Mouse (Mus musculus): ENCODE measurements around the gene Iars2. TPM values are rescaled to one million over a fixed set of nuclear protein-coding genes. Genes with fewer than 3 reads are reported as not detected.

Iars2 gene
- total RNA-seq, 2 experiments from 2014 or later = 80.4 to 92.5 TPM

DNA sequence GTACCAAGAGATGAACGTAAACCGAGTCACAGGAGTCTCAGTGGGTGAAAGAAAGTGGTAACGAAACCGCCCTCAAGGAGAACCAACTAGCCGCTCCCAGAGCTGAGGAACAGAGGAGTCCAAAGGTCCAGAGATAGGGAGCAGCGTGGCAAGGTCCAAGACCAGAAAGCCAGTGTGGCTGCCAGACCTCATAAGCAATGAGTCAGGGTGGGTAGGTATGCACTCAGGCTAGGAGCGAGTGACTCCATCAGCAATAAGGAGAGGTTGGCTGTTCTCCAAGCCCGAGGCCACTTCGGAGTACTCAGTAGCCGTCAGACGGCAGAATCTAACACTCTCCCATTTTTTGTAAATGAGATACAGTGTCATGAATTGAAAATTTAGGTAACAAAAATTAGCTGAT is 46.4 kb downstream of the Iars2 start:
- DNase-seq (ENCODE audit: low spot score in 2 of 2) = no peak

DNA sequence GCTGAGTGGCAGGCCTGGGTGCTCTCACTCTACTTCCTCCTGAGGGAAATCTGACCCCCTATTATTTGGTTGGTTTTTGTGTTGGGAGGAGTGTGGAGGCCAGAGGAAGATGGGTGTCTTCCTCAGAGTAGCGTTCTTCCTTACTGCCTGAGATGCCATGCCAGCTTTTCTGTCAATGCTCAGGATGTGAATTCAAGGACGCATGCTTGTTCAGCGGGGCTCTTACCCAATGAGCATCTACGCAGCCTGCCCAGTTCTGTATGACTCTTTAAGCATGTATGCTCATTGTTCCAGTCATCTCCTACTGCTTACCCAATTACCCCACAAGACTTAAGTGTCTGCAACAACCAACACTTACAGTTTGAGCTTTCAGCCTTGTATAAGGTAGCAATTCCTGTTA is 48.6 kb downstream of the Iars2 start:
- DNase-seq (ENCODE audit: low spot score in 2 of 2) = no peak

DNA sequence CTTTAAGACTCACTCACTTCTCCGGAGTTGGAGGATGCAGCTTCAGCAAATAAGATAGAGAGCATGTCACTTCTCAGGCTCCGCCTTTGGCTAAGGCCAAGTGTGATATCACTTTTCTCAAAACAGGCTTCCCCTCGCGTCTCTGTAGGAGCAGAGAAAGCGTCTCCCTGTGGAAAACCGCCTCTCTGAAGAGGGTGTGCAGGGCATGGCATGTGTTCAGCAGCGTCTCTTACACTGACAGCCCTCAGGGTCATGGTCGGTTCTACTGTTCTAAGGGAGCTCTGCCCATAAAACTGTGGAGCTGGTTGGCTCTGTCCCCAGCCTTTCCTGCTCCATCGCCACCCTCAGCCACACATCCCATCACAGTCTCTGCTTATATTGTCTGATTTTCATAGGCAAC is 49.9 kb downstream of the Iars2 start:
- no peak for DNase-seq (ENCODE audit: low spot score in 2 of 2)

DNA sequence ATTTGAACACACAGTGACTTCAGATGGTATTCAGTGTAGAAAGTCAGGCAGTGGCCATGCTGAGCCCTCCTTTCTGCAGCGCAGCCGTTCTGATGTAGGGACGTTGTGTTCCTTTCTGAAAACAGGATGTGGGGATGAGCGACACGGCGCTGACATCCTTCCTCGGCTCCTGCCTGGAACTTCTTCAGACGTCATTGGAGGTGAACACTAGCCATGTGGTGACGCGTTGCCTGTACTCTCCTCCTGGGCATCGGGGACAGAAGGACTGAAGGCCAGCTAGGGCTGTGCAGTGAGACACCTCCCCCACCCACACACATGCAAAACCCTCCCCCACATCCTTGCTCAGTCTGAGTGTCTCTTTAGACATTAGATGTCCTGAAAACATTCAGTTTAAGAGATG is 52.2 kb downstream of the Iars2 start:
- DNase-seq (ENCODE audit: low spot score in 2 of 2) = no peak

DNA sequence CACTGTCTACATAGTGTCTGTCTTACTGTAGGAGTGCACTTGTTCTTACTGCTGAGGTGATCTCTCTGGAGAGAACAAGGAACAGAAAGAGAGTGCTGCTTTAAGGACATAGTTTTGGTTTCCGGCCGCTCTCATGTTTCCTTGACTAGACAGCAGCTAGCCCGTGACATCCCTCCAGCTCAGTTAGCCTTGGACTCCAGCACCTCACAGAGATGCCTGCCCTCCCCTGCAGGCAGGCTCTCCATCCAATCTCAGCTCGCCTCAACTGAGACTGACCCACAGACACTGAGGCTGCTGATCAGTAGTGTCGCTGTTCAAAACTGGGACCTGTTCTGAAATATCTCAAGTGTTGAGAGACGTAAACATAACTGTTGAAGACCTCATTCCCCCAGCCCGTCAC is 53.2 kb downstream of the Iars2 start:
- no peak for DNase-seq (ENCODE audit: low spot score in 2 of 2)

DNA sequence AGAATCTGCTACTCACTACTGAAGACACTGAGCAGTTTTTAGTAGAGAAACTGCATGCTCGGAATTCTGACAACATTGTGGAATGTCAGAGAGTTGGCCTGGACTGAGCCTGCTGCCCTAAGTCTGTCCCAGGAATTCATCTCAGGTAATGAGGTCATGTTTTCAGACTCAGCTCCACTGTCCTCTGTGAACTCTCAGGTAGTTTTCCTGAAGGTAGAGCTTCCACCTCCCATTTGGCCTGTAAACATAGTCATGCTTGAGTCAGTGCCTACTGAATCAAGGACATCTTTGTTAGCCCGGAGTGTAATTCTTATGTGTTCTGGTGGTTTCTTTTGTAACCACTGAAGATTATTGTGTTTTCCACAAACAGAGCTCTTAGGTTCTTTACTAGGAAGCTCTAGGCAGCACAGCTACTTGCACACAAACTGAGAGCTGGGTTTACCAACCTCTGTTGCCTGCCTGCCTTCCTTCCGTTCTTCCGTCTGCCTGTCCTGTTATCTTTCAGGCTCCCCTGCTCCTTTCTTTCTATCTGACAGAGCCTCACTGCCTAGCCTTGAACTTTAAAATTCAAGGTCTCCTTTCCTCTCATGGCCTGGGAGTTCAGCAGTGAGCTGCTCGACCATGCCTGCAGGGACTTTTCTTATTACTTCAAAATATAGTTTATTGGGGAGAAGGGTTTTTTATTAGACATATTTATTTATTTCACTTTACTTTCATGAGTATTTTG is 54.2 kb downstream of the Iars2 start:
- peak in 1 of 2 experiments; percentile 40 for DNase-seq (ENCODE audit: low spot score in 2 of 2)

DNA sequence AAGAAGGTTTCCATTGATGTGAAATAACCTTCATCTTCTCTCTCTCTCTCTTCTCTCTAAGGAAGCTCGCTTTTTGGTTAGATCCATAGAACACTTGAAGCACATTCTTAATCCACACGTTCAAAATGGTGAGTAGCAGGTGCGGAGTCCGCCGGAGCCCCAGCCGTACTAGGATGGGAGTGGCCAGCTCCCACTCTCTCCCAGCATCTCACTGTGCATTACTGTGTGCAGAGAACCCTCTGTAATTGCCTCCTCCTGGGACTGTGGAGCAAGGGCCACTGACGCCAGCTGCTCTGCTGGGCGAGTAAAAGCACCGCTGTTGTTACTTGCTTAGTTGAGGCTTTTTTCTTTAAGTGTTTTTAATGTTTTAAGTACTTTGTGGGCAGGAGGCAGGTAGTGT is 57.8 kb downstream of the Iars2 start:
- DNase-seq (ENCODE audit: low spot score in 2 of 2) = no peak

DNA sequence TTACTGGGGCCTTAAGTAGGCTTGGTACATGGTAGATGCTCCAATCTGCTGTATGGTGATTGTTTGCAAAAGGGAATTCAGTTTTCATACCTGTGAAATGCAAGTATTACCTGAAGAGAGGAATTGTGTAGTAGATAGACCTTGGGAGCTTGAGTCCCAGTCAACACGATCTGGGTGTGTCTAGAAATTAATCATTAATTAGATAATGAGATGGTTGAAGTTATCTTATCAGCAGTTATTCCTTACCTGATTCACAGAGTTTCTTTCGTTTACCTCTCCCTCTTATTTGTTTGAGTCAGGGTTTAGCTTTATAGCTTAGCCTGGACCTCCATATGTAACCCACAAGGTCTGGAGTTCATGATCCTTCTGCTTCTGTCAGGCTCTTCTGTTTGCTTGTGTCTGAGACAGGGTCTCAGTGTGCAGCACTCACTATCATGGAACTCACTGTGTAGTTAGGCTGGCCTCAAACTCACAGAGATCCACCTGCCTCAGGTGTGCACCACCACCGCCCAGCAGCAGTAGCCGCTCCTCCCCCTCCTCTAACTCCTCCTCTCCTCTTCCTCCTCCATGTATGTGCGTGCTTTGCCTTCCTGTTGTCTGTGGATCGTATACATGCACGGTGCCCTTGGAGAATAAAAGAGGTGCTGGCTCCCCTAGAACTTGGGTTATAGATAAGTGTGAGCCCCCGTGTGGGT is 58.6 kb downstream of the Iars2 start:
- DNase-seq (ENCODE audit: low spot score in 2 of 2) = no peak

DNA sequence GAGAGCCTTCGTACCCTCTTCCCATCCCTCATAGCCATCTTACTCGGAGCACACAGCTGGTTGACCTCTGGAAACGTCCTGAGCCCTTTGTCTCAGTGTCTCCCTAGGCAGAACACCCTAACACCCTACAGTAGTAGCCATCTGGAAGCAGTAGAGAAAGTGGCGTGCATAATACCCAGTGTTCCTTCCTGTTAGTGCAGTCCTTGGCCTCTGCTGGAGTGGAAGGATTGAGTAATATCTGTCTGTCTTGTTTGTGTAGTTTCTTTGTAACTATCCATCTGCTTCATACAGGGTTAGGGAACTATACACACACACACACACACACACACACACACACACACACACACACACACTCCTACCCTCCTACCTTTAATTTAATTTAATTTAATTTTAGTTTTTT is 60.5 kb downstream of the Iars2 start:
- no peak for DNase-seq (ENCODE audit: low spot score in 2 of 2)

DNA sequence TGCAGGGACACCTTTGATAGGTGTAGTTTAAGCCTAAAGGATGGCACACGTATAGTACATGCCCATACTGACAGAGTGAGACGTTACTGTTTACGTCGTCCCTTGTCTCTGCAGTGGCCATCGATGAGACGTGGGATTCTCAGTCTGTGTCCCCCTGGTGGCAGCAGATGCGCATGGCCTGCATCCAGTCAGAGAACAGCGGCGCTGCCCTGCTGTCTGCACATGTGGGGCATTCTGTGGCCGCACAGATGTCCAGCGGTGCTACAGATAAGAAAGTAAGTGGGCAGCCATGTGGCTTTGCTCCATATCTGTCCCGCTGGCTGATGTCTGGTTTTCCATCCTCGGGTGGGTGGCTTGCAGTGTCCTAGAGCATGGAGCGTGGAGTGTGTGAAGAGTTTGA is 66.6 kb downstream of the Iars2 start:
- DNase-seq (ENCODE audit: low spot score in 2 of 2) = peak in 1 of 2 experiments; percentile 40

DNA sequence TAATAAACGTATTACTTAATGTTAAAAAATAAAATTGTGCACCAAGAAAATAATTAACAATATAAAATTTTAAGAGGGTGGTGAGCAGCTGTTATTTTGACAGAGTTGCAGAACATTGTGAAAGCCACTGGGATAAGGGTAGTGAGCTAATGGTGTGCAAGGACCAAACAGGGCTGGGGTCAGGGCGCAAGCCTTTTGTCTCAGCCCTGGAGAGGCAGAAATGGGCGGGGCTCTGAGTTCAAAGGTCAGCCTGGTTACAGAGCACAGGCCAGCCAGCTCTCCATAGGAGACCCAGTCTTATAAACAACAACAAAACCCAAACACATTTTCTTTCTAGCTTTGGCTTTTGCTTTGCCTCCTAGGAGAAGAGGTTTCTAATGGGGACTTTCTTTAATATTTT is 72.4 kb downstream of the Iars2 start:
- DNase-seq (ENCODE audit: low spot score in 2 of 2) = no peak

DNA sequence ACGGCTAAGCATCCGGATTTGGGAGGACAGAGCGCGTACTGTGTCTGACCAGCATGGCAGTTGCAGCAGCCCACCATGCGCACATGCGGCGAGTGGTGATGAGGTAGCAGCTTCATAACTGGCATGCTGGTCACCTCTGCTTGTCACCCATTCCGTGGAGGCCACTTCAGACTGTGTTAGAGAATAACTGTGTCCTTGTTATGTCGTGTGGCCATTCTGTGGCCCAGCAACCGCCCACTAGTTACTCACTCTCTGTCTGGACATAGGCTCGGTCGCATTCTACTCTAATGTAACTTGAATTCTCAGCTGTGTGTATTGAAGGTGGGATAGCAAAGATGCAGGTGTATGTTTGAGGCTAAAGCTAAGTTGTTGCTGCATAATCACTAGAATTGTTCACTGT is 73.9 kb downstream of the Iars2 start:
- DNase-seq (ENCODE audit: low spot score in 2 of 2) = no peak

DNA sequence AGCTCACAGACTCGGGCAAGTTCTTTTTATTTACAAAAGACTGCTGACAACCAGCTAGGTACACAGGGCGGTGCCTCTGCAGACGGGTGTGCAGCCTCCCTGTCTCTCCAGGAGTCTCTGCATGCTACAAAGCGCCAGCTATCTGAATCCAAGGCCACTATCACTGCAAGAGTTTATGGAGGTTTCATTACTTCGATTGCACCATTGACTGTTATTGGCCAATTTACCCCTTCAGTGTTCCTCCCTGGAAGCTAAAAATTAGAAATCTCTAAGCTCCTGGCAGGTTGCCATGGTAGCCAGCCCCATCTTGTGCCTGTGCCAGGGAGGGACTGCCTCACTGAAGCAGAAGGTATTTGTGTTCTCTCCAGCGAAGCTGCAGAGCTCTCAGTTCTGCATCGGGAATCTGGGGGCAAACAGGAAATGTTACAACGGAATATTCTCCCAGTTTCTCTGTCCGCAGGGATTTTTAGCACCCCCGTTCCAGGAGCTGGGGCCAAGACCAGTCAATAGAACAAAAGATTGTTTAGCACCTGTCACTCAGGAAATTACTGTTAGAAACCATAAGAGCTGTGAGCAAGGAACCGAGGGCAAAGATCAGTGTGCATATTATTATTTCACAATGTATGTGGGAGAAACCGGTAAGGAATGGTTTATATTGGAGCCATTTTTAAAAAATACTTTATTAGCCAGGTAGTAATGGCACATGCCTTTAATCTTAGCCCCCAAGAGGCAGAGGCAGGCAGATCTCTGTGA is 75.9 kb downstream of the Iars2 start:
- peak in 1 of 2 experiments; percentile 45 for DNase-seq (ENCODE audit: low spot score in 2 of 2)

DNA sequence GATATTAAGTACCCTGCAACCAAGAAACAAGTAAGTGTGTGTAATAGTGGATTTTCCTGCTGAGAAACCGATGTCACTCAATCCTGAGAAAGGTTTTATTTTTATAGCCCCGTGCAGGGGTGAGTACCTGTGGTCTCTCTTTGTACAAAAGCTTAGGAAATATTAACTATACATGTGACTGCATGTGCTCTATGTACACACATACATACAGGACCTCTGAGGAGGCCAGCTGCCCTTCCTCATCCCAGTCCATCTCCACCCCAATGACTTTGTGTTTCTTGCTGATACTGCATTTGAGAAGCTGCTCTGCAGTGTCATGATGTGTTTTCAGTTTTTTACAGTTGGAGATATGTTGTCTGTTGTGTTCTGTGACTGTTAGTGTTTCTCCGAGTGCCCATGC is 76.8 kb downstream of the Iars2 start:
- DNase-seq (ENCODE audit: low spot score in 2 of 2) = no peak

DNA sequence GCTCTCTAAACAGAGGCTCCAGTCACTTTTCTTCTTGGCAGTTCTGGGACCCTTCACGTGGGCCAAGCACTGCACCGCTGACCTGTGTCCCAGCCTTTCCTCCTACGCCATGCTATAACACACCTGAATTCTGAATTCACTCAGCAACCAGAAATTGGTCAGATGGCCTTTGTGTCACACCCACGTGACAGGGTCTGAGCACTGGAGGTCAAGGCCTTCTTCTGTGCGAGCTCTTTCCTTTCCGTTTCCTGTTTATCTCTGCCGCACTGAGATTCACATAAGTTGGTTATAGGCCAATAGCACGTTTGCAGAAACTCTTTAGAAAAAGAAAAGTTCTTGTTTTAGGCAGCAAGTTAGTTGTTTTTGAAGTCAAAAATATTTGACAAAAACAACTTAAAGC is 80.5 kb downstream of the Iars2 start:
- no peak for DNase-seq (ENCODE audit: low spot score in 2 of 2)

DNA sequence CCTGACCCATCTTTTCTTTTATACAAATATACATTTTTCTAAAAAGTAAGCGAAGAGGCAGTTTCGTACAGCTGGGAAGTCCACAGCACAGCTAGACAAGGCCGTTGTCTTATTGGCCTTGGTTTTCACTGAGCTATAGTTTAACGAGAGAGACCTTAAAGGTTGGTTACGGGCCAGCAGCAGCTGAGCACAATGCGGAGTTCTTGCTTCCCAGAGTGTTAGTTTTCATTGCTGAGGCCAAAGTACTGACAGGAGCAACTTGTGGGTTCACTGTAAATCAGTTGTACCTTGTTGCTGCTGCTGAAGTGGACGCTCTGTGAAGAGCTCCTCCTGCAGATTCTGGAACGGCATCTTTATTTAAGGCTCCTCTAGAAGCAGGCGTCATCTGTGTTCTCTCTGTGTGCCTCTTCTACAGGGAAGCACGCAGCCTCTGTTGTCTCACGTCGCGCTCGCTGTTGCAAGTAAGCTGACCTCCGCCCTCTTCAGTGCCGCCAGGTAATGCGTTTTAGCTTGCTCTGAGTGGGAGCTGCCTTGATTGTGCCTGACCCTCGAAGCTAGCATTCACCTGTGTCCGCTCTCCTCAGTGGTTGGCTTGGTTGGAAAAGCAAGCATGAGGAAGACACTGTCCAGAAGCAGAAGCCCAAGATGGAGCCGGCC is 81.6 kb downstream of the Iars2 start:
- DNase-seq (ENCODE audit: low spot score in 2 of 2) = no peak

DNA sequence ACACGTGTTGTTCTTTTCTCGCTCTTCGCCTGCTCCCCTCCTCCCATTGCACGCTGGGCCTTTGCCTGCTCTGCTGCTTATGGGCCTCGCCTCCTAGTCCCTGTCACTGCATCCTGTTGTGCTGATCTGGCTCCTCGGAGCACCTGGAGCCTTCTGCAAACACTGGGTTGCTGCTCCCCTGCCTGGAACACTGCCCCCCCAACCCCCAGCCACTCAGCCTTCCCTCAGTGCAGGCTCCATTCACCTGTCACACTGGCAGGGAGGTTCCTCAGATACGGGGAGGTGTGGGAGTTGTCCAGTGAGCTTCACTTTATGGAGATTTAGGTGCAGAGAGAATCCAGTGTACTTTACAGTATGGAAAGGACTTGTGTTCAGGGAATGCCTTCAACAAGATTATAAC is 83.7 kb downstream of the Iars2 start:
- DNase-seq (ENCODE audit: low spot score in 2 of 2) = no peak

DNA sequence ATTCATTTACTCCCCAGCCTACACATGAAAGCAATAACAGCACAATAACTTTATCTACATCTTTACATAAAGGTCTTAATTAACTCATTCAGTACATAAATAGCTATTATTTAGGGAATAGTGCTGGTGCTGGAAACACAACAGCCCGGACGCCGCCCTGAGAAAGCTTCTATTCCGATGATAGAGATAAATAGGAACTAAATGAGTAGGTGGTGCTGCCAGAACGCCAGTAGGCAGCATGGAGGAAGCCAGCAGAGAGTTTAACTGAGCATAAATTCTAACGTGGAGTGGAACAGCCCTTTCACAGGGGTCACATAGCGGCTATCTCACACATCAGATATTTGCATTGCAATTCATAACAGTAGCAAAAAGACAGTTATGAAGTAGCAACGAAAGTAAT is 86.2 kb downstream of the Iars2 start:
- DNase-seq (ENCODE audit: low spot score in 2 of 2) = no peak

DNA sequence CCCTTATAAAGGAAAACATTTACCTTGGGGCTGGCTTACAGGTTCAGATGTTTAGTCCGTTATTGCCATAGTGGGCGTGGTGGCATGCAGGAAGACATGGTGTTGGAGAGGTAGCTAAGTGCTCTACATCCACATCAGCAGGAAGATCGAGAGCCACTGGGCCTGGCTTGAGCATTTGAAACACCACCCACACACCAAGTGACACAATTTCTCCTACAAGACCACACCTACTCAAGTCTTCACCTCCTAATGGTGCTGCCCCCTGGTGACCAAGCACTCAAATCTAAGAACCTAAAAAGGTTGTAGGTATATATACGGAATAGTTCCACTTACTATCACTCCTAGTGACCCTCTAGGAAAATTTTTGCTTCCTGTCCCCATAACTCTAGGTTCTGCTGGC is 92.7 kb downstream of the Iars2 start:
- DNase-seq (ENCODE audit: low spot score in 2 of 2) = no peak

DNA sequence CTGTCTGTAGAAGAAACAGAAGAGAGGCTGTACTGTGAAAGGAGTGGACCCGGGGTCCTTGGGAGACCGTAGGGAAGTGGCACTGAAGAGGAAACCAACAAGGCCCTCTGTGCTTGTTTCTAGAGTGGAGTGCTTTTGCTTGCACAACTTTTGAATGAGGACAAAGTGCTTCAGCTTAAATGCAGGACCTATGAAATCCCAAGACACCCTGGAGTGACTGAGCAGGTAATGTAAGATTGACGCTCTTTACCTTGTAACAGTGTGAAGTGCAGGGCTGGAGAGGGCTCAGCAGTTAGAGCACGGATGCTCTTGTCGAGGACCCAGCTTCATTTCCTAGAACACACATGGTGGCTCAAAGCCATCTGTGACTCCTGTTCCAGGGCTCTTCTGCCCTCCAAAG is 93.4 kb downstream of the Iars2 start:
- no peak for DNase-seq (ENCODE audit: low spot score in 2 of 2)
